Mouse (Mus musculus): Measurements from ENCODE around the gene Dctd. TPM values are rescaled to one million over a fixed set of nuclear protein-coding genes. Genes with fewer than 3 reads are reported as not detected.

Gene Dctd
- polyA plus RNA-seq, 1 experiment from 2014 or later = 38.2 TPM

DNA sequence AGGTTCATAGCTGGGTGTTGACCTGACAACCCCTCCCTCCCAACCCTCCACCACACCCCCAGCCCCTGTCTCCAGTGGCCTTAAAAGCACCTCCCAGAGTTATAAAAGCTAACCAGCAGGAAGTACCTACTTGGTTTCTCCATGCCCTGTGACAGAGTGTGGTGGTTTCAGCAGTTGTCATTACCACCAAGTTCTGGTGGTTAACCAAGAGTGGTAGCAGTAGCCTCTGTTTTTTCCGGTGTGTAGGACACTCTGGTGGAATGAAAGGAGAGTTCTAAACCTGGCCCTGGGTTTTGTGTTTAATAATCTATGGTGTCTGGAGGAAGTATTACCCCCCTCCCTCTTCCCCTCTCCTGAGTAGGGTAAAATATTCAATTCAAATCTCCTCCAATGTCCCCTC lies 24.1 kb downstream of the Dctd start:
- WGBS = 87% methylated on average over 1 of the region's 1 CpGs
- H3K36me3 ChIP-seq (ENCODE audit: insufficient read depth) = peaks cover 29% of the 10 kb centered on the region; the same call in 1 of the 2 replicates

DNA sequence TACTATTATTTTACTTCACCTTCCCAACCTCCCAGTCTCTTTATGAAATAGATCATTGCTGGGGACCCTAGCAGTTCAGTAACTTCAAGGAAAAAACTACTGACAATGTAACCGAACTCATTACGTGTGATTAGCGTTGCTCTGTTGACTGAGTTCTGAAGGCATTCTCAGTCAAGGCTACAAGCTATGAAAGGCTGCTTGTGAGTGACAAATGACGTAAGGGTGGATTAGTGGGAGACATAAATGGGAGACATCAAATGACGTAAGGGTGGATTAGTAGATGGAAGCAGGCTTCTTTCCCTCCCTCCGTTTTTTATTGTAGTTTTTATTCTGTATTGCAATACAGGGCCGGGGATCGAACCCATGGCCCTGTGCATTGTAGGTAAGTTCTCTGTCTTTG lies 26.0 kb downstream of the Dctd start:
- H3K27me3 ChIP-seq (ENCODE audit: insufficient read depth, low read length) = no peaks in the 10 kb centered on the region
- no peak for ATAC-seq (ENCODE audit: insufficient read depth)
- DNase-seq = no peak
- H3K4me3 ChIP-seq (ENCODE audit: low read depth, low read length) = no peak overlapping the region
- no peak overlapping the region for H3K27ac ChIP-seq (ENCODE audit: low read depth)
- WGBS = 88% methylated on average over 8 of the region's 8 CpGs
- H3K36me3 ChIP-seq (ENCODE audit: insufficient read depth) = peaks cover 26% of the 10 kb centered on the region
- H3K4me1 ChIP-seq (ENCODE audit: insufficient read depth) = no peaks in the 10 kb centered on the region
- H3K4me2 ChIP-seq = no peak overlapping the region
- no peaks in the 10 kb centered on the region for H3K9me3 ChIP-seq (ENCODE audit: low read depth, low read length)
- TF ChIP-seq CTCF (IDR thresholded peaks at IDR 0.05; ENCODE audit: low read depth) = no peak
- no peak overlapping the region for H3K9ac ChIP-seq

More for the DNA sequence above, 24.1 kb downstream of the Dctd start:
- no peak for TF ChIP-seq CTCF (IDR thresholded peaks at IDR 0.05; ENCODE audit: low read depth)
- H3K27ac ChIP-seq (ENCODE audit: low read depth) = no peak overlapping the region
- no peaks in the 10 kb centered on the region for H3K27me3 ChIP-seq (ENCODE audit: insufficient read depth, low read length)
- H3K9ac ChIP-seq = no peak overlapping the region
- no peak for DNase-seq
- no peak for ATAC-seq (ENCODE audit: insufficient read depth)
- no peak overlapping the region for H3K4me3 ChIP-seq (ENCODE audit: low read depth, low read length)
- no peaks in the 10 kb centered on the region for H3K4me1 ChIP-seq (ENCODE audit: insufficient read depth)
- peaks cover 6% of the 10 kb centered on the region; the same call in 1 of the 2 replicates for H3K9me3 ChIP-seq (ENCODE audit: low read depth, low read length)
- no peak overlapping the region for H3K4me2 ChIP-seq

DNA sequence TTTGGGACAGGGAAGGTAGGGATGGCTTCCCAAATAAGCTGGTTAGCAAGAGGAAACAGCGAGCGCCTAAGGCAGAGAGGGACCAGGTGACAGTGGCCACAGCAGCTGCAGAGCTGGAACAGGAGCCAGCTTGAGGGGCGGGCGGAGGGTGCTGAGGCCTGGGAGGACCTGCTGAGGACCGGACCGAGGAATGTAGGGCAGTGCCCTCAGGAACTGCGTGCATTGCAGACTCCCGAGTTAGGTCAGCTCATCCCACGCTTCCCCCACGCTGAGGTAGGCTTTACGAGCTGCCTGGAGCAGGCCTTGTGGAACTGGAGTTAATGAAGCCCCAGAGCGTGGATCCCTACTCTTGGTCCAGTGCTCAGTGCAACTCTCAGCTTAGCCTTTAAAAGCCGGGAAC lies 28.1 kb downstream of the Dctd start:
- ATAC-seq (ENCODE audit: insufficient read depth) (no peak), DNase-seq (no peak)
- WGBS = 78% methylated on average over 11 of the region's 13 CpGs
- Histone ChIP-seq H3K9me3 (ENCODE audit: low read depth, low read length) (no peaks in the 10 kb centered on the region), H3K27ac (ENCODE audit: low read depth) (no peak overlapping the region), H3K4me1 (ENCODE audit: insufficient read depth) (no peaks in the 10 kb centered on the region), H3K36me3 (ENCODE audit: insufficient read depth) (peaks cover 27% of the 10 kb centered on the region), H3K4me2 (no peak overlapping the region), H3K9ac (no peak overlapping the region), H3K27me3 (ENCODE audit: insufficient read depth, low read length) (no peaks in the 10 kb centered on the region), H3K4me3 (ENCODE audit: low read depth, low read length) (no peak overlapping the region)
- TF ChIP-seq CTCF (IDR thresholded peaks at IDR 0.05; ENCODE audit: low read depth) = no peak

DNA sequence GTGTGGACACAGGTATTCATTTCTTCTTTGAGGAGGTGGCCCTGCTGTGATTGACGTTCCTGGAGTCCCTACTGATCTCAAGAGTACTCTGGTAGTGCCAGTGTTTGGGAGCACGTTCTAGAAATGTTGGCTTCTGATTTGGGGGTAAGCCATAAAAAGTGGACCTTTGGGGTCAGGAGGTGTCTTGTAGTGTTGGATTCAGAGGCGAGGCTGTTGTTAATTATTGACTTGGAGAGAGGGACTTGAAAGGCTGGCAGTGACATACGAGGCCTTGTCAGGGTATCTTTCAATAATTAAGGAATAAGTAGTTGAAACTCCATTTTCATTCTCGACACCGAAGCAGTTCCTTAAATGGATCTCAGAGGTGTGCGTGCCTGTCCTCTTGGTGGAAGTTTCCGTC lies 31.4 kb downstream of the Dctd start:
- H3K4me2 ChIP-seq = no peak overlapping the region
- H3K36me3 ChIP-seq (ENCODE audit: insufficient read depth) = peaks cover 38% of the 10 kb centered on the region
- H3K9me3 ChIP-seq (ENCODE audit: low read depth, low read length) = no peaks in the 10 kb centered on the region
- H3K9ac ChIP-seq = no peak overlapping the region
- DNase-seq (no peak), ATAC-seq (ENCODE audit: insufficient read depth) (no peak)
- no peaks in the 10 kb centered on the region for H3K4me1 ChIP-seq (ENCODE audit: insufficient read depth)
- no peak overlapping the region for H3K27ac ChIP-seq (ENCODE audit: low read depth)
- TF ChIP-seq CTCF (IDR thresholded peaks at IDR 0.05; ENCODE audit: low read depth) = no peak
- H3K4me3 ChIP-seq (ENCODE audit: low read depth, low read length) = no peak overlapping the region
- 69% methylated on average over 8 of the region's 8 CpGs for WGBS
- H3K27me3 ChIP-seq (ENCODE audit: insufficient read depth, low read length) = no peaks in the 10 kb centered on the region

DNA sequence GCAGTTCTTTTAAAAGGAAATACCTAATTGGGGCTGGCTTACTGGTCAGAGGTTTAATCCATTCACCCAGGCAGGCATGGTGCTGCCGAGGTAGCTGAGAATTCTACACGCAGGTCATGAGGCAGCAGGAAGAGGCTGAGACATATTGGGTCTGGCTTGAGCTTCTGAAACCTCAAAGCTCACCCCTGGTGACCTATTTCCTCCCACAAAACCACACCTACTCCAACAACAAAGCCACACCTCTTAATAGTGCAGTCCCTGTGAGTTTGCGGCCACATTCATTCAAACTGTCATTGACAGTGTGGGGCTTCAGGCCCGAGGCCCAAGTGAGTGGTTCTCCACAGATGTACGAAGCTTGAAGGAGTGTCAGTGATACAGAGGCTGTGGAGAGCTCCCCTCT lies 34.4 kb downstream of the Dctd start:
- WGBS = 76% methylated on average over 5 of the region's 5 CpGs
- Histone ChIP-seq H3K4me1 (ENCODE audit: insufficient read depth) (no peaks in the 10 kb centered on the region), H3K4me3 (ENCODE audit: low read depth, low read length) (no peak overlapping the region), H3K9ac (no peak overlapping the region), H3K9me3 (ENCODE audit: low read depth, low read length) (no peaks in the 10 kb centered on the region), H3K27ac (ENCODE audit: low read depth) (no peak overlapping the region), H3K27me3 (ENCODE audit: insufficient read depth, low read length) (no peaks in the 10 kb centered on the region), H3K36me3 (ENCODE audit: insufficient read depth) (peaks cover 35% of the 10 kb centered on the region), H3K4me2 (no peak overlapping the region)
- no peak for TF ChIP-seq CTCF (IDR thresholded peaks at IDR 0.05; ENCODE audit: low read depth)
- ATAC-seq (ENCODE audit: insufficient read depth) (no peak), DNase-seq (no peak)

DNA sequence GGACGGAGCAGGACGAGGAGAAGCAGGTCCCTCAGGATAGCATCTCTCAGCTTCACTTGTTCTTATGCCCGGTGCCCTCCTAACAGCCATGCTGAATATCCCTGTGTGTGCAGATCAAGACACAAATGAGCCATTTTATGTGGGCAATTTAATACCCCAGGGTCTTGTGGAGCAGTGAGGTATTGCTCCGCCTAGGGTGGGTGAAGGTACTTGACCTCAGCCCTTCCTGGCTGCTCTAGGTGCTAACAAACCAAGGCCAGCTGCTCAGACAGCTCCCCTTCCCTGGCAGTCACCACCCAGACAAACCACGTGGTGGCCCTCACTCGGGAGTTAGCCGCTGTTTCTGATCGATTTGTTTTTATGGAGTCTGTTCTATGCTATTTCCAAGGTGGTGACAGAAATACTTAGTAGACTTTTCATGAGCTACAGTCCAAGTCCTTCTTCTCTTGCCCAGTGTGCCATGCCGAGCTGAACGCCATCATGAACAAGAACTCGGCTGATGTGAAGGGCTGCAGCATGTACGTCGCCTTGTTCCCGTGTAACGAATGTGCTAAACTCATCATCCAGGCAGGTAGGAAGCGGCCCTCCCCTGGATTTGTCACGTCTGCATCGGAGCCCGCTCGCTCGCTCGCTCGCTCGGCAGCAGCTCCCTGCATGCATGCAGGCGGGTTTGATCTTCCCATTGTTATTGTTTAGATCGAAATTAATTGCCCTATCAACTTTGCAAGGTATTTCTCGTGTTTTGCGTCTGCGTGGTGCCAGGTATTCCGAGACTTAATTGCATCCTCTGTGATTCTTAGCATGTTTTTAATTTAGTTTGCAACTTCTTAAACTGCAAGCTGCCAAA lies 38.1 kb downstream of the Dctd start:
- TF ChIP-seq CTCF (IDR thresholded peaks at IDR 0.05; ENCODE audit: low read depth) = no peak
- Histone ChIP-seq H3K9ac (no peak overlapping the region), H3K4me2 (no peak overlapping the region), H3K36me3 (ENCODE audit: insufficient read depth) (peaks cover 43% of the 10 kb centered on the region), H3K27ac (ENCODE audit: low read depth) (no peak overlapping the region), H3K4me1 (ENCODE audit: insufficient read depth) (no peaks in the 10 kb centered on the region), H3K27me3 (ENCODE audit: insufficient read depth, low read length) (no peaks in the 10 kb centered on the region), H3K4me3 (ENCODE audit: low read depth, low read length) (no peak overlapping the region), H3K9me3 (ENCODE audit: low read depth, low read length) (no peaks in the 10 kb centered on the region)
- no peak for ATAC-seq (ENCODE audit: insufficient read depth)
- no peak for DNase-seq
- 73% methylated on average over 30 of the region's 30 CpGs for WGBS

DNA sequence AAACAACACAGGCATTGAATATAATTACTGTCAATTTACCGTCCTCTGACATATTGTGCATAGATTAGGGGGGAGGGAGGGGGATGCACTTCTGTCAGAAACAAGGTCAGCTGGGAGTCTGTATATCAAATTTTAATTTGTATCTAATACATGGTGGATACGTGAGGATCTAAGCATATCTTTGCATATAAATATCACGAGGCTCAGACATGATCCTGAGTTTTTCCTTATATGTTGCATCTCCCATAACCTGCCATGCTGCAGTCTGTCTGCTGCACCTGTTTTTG lies 38.7 kb downstream of the Dctd start:
- Histone ChIP-seq H3K9me3 (ENCODE audit: low read depth, low read length) (no peaks in the 10 kb centered on the region), H3K4me1 (ENCODE audit: insufficient read depth) (no peaks in the 10 kb centered on the region), H3K4me3 (ENCODE audit: low read depth, low read length) (no peak overlapping the region), H3K36me3 (ENCODE audit: insufficient read depth) (peaks cover 45% of the 10 kb centered on the region), H3K9ac (no peak overlapping the region), H3K27ac (ENCODE audit: low read depth) (no peak overlapping the region), H3K4me2 (no peak overlapping the region), H3K27me3 (ENCODE audit: insufficient read depth, low read length) (no peaks in the 10 kb centered on the region)
- TF ChIP-seq CTCF (IDR thresholded peaks at IDR 0.05; ENCODE audit: low read depth) = no peak
- ATAC-seq (ENCODE audit: insufficient read depth) (no peak), DNase-seq (no peak)
- 72% methylated on average over 3 of the region's 3 CpGs for WGBS
